Mouse (Mus musculus) erythroblast, embryonic 14.5 days (primary cell): ENCODE measurements around the gene Wapl.

Source experiments
- GATA1 ChIP-seq: IDR thresholded peaks from 2 replicates; pipeline ENCODE4 v1.6.1; 2012; ENCODE audit warnings: low read length, inconsistent platforms, mixed read lengths
- TAL1 ChIP-seq: IDR thresholded peaks from 3 replicates; pipeline ENCODE4 v1.6.1; 2012; ENCODE audit warnings: low read length, inconsistent platforms, mixed read lengths

DNA sequence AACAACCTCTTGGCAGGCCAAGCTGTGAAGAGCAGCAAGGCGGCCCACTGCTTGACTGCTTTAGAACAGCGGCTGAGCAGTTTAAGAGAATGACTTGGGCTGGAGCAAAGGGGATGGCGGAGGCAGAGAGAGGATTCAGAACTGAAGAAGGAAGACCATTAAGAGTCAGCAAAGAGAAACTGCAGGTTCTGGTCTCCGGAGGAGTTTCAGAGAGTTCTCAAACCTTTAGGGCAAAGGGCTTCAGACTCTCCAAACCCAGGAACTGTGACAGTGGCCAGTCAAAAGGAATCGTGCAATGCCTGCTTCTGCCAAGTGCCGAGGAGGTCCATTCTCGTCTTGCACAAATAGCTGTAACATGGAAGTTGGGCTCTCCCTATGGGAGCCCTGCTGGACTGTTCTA is 91.7 kb downstream of the Wapl start:
- TF ChIP-seq GATA1 (no peak), TAL1 (no peak)
